Mouse (Mus musculus) cerebellum, adult 2 months (tissue): ENCODE measurements around the gene Robo4. TPM values are rescaled to one million over a fixed set of nuclear protein-coding genes. Genes with fewer than 3 reads are reported as not detected.

Source experiments
- DNase-seq, 2 experiments: peaks; one replicate each; pipeline ENCODE4 v3.0.0; 2021
- H3K27ac ChIP-seq: fragments of 200-500 bp; 2 replicates; pipeline ENCODE4 v1.5.1; 2012; ENCODE audit warnings: low read length, control low read depth, inconsistent platforms; ENCODE audit not compliant: insufficient read depth
- H3K27me3 ChIP-seq: fragments of 200-500 bp; 2 replicates; pipeline ENCODE4 v1.6.1; 2012; ENCODE audit warnings: inconsistent platforms, mild to moderate bottlenecking, low read length, moderate library complexity; ENCODE audit not compliant: control insufficient read depth, insufficient read depth
- H3K4me1 ChIP-seq: fragments of 200-500 bp; 2 replicates; pipeline ENCODE4 v1.6.1; 2011; ENCODE audit warnings: low read length; ENCODE audit not compliant: control insufficient read depth, insufficient read depth
- H3K4me3 ChIP-seq: fragments of 200-500 bp; replicated peaks from 2 replicates; pipeline ENCODE3; 2011; ENCODE audit warnings: mild to moderate bottlenecking, low read depth, low read length, control low read depth; ENCODE audit not compliant: insufficient read depth
- CTCF ChIP-seq: fragments of 200-500 bp; IDR thresholded peaks from 2 replicates; pipeline ENCODE4 v1.5.1; 2011; ENCODE audit warnings: low read depth, mild to moderate bottlenecking, control low read depth, low read length, moderate library complexity, borderline replicate concordance; ENCODE audit not compliant: insufficient read depth
- POLR2A ChIP-seq: fragments of 200-500 bp; IDR thresholded peaks from 2 replicates; pipeline ENCODE4 v1.6.1; 2011; ENCODE audit warnings: low read length, control low read depth, borderline replicate concordance; ENCODE audit not compliant: insufficient read depth
- WGBS: fragments of 180-500 bp; shearing (Covaris S2); methylation state at CpG from one replicate; pipeline ENCODE4 v1.1.7; 2018; 5-methylcytosine and 5-hydroxymethylcytosine counted together
- polyA plus RNA-seq: library from polyadenylated mRNA; depleted of rRNA; stranded (reverse); fragments of >200 nt; gene quantifications from 2 replicates; pipeline ENCODE4 v1.2.3, GENCODE M21; 2012; rRNA removed

Gene Robo4
- polyA plus RNA-seq, 1 experiment: 5.7 TPM

DNA sequence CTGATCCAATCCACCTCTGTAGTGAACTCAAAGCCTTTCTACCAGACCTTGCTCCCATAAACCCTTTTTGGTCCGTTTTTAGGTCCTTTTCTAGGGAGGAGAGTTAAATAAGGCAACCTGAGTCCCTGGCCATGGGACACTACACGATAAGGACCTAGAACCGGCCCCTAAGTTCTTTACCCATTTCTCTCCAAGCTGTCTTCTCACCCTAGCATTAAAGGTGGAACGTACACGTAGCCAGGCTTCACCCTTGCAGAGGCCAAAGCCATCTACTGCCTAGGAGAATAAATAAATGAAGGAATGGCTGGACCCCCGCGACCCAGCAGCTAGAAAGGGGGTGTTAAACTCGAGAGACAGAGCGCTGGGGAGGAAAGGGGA is 58.0 kb downstream of the Robo4 start:
- H3K27ac ChIP-seq: no peak overlapping the region
- DNase-seq: no peak
- peaks cover 6% of the 10 kb centered on the region; the same call in 1 of the 2 replicates for H3K4me1 ChIP-seq
- no peaks in the 10 kb centered on the region; the same call in 1 of the 2 replicates for H3K27me3 ChIP-seq
- 25% methylated on average over 9 of the region's 9 CpGs for WGBS
- peak overlapping the region; percentile 44 for H3K4me3 ChIP-seq
- no peak for TF ChIP-seq CTCF
- no peak for TF ChIP-seq POLR2A

DNA sequence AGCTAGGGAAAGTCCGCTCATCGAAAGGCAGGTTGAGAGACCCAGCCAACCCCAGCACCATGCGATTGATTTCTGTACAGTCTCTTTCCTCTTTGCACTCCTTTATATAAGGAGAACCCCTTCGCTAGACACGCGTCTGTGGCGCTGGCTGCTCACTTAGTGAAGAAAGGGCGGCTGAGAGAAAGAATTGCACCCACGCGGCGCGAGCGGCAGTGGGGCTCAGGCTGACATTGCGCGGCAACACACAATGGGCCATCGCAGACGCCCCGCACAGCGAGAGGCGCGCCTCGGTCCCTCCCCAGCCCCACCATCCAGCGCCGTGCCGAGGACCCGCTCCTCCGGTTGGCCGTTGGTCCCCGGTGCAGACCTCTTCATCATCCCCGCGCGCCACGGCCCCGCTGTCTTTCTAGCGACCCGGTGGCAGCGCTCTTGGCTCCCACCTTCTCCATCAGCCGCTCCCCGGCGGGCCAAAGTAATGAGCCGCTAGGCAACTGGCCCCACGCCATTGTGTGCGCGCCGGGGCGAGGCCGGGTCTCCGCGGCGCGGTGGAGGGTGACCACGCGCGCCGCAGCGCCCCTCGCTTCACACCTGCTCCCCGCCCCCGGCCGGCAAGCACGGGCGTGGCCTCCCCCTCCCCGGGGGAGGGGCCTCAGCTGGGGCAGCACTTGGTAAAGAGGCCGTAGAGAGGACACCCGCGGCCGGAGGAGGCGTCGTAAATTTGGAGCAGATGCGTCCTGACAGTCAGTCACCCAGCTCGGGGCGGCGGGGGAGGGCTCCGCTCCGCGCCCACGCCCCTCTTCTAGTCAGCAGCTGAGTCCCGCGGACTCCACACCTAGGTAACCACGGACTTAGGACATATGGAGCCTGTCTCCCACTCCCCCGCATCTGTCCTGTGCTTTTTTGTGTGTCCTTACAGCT is 58.6 kb downstream of the Robo4 start:
- TF ChIP-seq POLR2A (no peak), CTCF (no peak)
- Histone ChIP-seq H3K4me3 (peak overlapping the region; percentile 44), H3K27me3 (no peaks in the 10 kb centered on the region; the same call in 1 of the 2 replicates), H3K4me1 (peaks cover 6% of the 10 kb centered on the region; the same call in 1 of the 2 replicates), H3K27ac (no peak overlapping the region)
- peak; percentile 38 to 56 for DNase-seq
- 1% methylated on average over 81 of the region's 81 CpGs for WGBS

DNA sequence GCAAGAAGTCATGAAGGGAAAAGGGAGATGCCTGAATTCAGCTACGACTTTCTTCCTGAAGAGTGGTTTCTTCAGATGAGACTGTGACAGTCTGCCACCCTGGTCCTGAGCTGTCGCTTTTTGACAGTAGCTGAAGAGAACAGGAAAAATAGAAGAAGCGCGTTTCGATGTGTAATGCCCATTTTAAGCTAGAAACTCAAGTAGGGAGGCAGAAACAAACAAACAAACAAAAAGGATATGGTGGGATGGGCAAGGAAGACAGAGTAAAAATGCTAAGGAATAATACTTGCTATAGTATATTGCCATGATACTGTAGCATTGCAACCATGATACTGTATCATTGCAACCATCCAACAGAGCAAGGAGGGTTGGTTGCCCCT is 59.3 kb downstream of the Robo4 start:
- Histone ChIP-seq H3K27me3 (no peaks in the 10 kb centered on the region; the same call in 1 of the 2 replicates), H3K4me1 (peaks cover 6% of the 10 kb centered on the region; the same call in 1 of the 2 replicates), H3K4me3 (peak overlapping the region; percentile 44), H3K27ac (no peak overlapping the region)
- no peak for DNase-seq
- 25% methylated on average over 5 of the region's 5 CpGs for WGBS
- no peak for TF ChIP-seq CTCF
- TF ChIP-seq POLR2A: no peak

DNA sequence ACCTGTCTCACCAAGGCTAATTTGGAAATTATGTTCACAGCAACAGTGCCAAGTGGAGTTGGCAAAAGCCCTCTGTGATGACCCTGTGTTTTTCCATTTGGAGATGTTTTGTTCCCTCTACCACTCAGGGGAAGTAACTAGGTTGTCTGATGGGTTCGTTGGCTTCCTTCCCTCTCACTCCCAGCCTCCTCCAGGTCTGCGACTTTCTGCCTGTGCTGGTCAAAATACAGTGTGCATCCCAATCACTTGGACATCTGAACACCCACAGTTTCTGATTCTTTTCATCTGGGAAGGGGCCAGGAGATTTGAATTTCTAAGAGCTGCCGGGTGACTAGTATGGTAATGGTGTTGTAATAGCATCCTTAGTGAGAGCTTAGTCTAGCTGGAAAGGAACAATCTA is 59.9 kb downstream of the Robo4 start:
- peaks cover 3% of the 10 kb centered on the region; the same call in 1 of the 2 replicates for H3K4me1 ChIP-seq
- 48% methylated on average over 3 of the region's 3 CpGs for WGBS
- no peak overlapping the region for H3K4me3 ChIP-seq
- TF ChIP-seq CTCF: no peak
- no peak for TF ChIP-seq POLR2A
- no peak for DNase-seq
- no peak overlapping the region for H3K27ac ChIP-seq
- H3K27me3 ChIP-seq: no peaks in the 10 kb centered on the region; the same call in 1 of the 2 replicates

DNA sequence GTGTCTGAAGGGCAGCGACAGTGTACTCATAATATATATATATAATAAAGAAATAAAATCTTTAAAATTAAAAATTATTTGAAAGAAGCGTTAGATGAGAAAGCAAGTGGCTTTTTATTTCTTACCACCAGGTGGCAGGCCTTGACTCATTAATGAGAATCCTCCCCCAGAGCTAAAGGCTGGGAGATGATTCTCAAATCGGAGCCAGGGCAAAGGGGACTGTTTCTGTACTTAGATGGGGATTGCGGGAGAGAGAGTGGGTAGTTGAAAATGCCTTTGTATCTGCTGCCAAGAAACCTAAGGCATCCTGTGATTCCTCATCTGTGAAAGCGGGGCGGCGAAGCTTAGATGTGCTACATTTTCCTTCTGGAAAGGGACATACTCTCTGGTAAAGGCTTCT is 61.1 kb downstream of the Robo4 start:
- no peak overlapping the region for H3K4me3 ChIP-seq
- TF ChIP-seq CTCF (peak; percentile 25; the same call in 1 of the 2 replicates), POLR2A (no peak)
- no peaks in the 10 kb centered on the region; the same call in 1 of the 2 replicates for H3K27me3 ChIP-seq
- no peak overlapping the region for H3K27ac ChIP-seq
- DNase-seq: peak; percentile 48 to 49
- peaks cover 3% of the 10 kb centered on the region; the same call in 1 of the 2 replicates for H3K4me1 ChIP-seq
- 16% methylated on average over 7 of the region's 7 CpGs for WGBS

Other genes with a start within 250 kb of the Robo4 start
- 6.1 and 7.0 TPM in 2 replicates for gene Tmem218, start 193.7 kb upstream of the Robo4 start, polyA plus RNA-seq
- 1.3 and 1.8 TPM in 2 replicates for gene Slc37a2, start 146.2 kb upstream of the Robo4 start, polyA plus RNA-seq
- 1.5 and 1.6 TPM in 2 replicates for gene Ccdc15, start 53.5 kb upstream of the Robo4 start, polyA plus RNA-seq
- 107 and 119 TPM in 2 replicates for gene Hepacam, start 34.5 kb upstream of the Robo4 start, polyA plus RNA-seq
- 1.3 and 1.4 TPM in 2 replicates for gene Robo3, start 31.3 kb downstream of the Robo4 start, polyA plus RNA-seq
- 40.6 and 40.7 TPM in 2 replicates for gene Msantd2, start 87.4 kb downstream of the Robo4 start, polyA plus RNA-seq
- gene Esam, start 126.2 kb downstream of the Robo4 start, polyA plus RNA-seq: 28.2 and 28.8 TPM in 2 replicates
- 3.4 and 4.8 TPM in 2 replicates for gene Vsig2, start 137.4 kb downstream of the Robo4 start, polyA plus RNA-seq
- gene Nrgn, start 151.0 kb downstream of the Robo4 start, polyA plus RNA-seq: 46.6 and 66.0 TPM in 2 replicates
- 15.8 and 15.9 TPM in 2 replicates for gene Siae, start 153.8 kb downstream of the Robo4 start, polyA plus RNA-seq
- gene Spa17, start 211.8 kb downstream of the Robo4 start, polyA plus RNA-seq: 4.8 and 6.6 TPM in 2 replicates